Mouse (Mus musculus) neutrophil, adult 5-6 weeks (primary cell): ENCODE data around the gene Zdhhc5. TPM values are rescaled to one million over a fixed set of nuclear protein-coding genes. Genes with fewer than 3 reads are reported as not detected.
"Not testable (repeated sequence)": the region's sequence is repeated elsewhere in the genome, so short reads cannot be mapped to it uniquely, and the experiment has no call there.

Source experiments
- ATAC-seq: fragments of 151-379, 151-347 bp; 2 replicates; pipeline ENCODE4 v1.8.0; 2017; ENCODE audit warnings: mild to moderate bottlenecking, moderate TSS enrichment; ENCODE audit not compliant: insufficient number of reproducible peaks, poor library complexity, low FRiP score, severe bottlenecking; ENCODE audit errors: extremely low read depth
- total RNA-seq: library from RNA; stranded (forward); fragments of 200-1000 nt; gene quantifications from 2 replicates; pipeline ENCODE4 v1.2.3, GENCODE M21; 2017

Zdhhc5 gene
- total RNA-seq, 1 experiment from 2014 or later = 33.3 TPM

DNA sequence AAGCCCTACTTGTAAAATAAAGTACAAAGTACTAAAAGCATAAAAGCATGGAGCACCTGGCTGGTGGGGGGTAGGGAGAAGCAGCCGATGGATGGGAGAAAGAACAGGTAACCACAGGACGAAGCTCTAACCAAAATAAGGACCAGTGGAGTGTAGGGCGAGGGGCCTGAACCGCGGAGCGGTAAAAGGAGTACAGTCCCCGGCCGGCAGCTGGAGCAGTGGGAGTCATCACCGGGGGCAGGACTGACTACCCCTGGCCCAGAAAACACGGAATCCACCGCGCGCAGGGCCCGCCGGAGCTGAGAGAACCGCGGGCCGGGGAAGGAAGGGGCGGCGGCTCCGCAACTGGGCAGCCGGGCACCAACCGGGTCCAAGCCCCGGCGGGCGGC, 564 bp downstream of the Zdhhc5 start:
- ATAC-seq = no peak

DNA sequence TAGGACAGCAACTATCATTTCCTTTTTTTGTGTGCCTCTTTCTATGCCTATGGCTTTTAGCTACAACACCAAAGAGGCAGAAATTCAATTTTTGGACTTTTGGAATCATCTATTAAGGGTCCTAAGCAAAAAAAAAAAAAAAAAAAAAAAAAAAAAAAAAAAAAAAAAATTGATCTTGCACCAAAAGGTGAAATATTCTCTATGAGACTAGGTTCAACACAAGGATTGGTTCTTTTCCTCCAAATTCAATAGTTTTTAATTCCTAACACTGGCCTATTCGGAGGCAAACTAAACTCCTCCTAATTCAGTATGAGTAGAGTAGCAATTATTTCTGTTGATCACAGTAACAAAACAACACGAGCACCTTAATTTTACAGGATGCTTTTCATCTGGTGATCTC, 3.1 kb downstream of the Zdhhc5 start:
- ATAC-seq = no peak

- ATAC-seq = no peak
Measured at GRCm38 (mm10) chr2:84707523-84707922, 7.5 kb downstream of the Zdhhc5 start.

GRCm38 (mm10) chr2:84705295-84705694, 9.7 kb downstream of the Zdhhc5 start:
- ATAC-seq = no peak

DNA sequence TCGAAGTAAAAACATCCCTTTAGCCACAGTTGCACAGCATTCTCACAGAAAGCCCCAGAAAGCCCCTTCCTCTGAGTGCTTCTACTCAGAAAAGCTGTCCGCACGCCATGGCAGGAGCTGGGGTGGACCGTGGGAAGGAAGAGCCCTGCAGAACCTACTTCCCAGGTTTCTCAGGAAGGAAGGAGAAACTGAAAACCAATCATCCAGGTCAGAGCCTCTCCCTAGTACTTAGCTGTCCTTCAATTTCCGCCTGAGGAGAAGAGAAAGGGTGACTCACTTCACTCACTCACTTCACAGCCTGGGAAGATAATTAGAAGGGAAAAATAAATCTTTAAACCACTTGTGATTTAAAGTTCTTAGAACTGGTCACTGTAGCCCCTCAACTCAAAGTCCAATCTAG, 10.7 kb downstream of the Zdhhc5 start:
- ATAC-seq = no peak

- ATAC-seq = no peak
Measured at GRCm38 (mm10) chr2:84703497-84703896, 11.5 kb downstream of the Zdhhc5 start.

- ATAC-seq = no peak
Measured at GRCm38 (mm10) chr2:84695007-84695695, 19.8 kb downstream of the Zdhhc5 start.

- ATAC-seq = no peak
Measured at GRCm38 (mm10) chr2:84690050-84690449, 24.9 kb downstream of the Zdhhc5 start.

GRCm38 (mm10) chr2:84688080-84688844, 26.7 kb downstream of the Zdhhc5 start:
- no peak for ATAC-seq

DNA sequence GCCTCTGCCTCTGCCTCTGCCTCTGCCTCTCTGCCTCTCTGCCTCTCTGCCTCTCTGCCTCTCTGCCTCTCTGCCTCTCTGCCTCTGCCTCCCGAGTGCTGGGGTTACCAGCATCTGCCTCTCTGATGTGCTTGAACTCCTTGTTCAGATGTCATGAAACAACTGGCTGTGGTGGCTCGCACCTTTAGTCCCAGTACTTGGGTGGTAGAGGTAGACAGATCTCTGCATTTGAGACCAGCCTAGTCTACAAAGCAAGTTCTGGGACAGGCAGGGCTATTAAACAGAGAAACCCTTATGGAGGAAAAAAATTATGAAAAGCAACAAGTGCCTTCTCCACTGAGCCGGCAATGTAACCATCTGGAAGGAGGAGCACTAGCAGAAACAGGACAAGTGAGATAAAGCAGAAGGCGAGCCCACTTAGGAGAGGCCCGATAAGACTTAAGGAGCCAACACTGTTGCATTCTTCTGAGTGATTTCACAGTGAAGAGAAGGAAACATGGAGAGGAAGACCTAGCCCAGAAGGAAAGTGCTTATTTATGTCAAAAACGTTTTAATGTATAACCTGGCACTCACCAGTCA, 32.3 kb downstream of the Zdhhc5 start:
- no peak for ATAC-seq

DNA sequence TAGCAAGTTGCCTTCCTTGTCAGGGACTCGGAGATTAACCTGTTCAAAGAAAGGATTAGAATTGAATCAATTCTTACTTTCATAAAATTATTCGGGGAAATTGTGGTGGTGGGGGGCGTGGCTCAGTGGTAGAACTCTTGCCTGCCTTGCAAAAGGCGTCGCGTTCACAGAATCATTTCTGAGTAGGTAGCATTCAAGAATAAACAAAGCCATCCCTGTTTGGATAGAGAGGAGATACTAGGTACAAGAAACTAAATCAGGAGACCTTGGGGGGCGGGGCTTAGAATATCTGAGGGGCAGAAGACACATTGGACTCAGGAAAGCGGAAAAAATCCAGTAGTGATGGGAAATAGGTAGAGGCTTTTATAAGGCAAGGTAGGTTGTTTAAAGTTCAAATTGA, 36.0 kb downstream of the Zdhhc5 start, which contains the start of gene Tmx2:
TSS of gene Tmx2 (minus strand) at position 125 of the 400 bp plus-strand sequence.
- no peak for ATAC-seq

GRCm38 (mm10) chr2:84677968-84678880, 36.8 kb downstream of the Zdhhc5 start, which contains the start of the genes Gm28635 and Med19:
Gene Gm28635 (minus strand): TSS chr2:84678041.
Gene Med19 (plus strand): TSS chr2:84678402.
- peak; percentile 97 for ATAC-seq

DNA sequence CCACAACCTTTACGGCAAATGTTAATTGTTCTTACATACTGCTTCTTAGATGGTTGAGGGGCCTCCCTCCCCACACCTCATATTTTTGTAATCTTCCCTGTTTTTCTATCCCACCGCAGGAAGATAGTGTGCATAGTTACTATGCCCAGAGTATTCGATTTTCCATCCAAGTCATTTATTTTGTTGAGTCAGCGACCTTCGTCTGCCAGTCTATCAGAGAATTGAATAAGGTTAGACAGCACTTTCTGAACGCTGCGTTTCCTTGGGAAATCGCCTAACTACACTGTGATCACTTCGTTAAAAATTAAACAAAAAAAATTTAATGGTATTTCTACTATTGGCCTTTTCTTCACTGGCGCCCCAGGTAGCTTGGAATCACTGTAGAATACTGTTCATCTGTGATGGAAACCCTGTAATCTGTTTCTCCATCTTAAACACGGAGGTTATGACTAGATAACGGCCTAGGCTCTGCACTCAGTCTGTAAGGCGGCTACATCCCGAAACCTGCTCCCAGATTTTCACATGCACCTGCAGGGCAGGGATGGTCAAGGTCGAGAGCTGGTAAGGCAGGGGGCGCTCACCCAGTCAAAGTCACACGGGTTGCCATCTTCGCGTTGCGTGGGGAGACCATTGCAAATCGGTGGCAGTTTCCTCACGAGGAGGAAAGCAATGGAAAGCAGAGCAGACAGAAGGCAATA, 37.6 kb downstream of the Zdhhc5 start:
- ATAC-seq = no peak

GRCm38 (mm10) chr2:84671535-84671934, 43.4 kb downstream of the Zdhhc5 start:
- ATAC-seq = not testable (repeated sequence)

DNA sequence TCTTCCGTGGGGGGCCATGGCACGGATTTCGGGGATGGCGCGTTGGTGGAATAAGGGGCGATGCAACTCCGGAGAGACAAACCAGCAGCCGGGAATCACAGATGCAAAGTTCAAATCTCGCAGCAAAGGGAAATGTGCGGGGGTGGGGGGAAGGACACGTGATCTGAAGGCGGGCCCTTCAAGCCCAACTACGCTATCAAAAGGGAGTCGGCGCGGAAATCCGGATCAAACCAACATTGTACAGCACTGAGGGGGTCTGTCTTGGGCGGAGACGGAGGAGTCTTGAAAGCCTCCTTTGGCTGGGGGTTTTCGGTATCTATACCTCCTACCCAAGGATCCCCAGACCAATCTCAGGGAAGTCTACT, 44.4 kb downstream of the Zdhhc5 start, which contains the start of gene Selenoh:
TSS of gene Selenoh (minus strand) at position 202 of the 365 bp plus-strand sequence.
- peak; percentile 86 for ATAC-seq

DNA sequence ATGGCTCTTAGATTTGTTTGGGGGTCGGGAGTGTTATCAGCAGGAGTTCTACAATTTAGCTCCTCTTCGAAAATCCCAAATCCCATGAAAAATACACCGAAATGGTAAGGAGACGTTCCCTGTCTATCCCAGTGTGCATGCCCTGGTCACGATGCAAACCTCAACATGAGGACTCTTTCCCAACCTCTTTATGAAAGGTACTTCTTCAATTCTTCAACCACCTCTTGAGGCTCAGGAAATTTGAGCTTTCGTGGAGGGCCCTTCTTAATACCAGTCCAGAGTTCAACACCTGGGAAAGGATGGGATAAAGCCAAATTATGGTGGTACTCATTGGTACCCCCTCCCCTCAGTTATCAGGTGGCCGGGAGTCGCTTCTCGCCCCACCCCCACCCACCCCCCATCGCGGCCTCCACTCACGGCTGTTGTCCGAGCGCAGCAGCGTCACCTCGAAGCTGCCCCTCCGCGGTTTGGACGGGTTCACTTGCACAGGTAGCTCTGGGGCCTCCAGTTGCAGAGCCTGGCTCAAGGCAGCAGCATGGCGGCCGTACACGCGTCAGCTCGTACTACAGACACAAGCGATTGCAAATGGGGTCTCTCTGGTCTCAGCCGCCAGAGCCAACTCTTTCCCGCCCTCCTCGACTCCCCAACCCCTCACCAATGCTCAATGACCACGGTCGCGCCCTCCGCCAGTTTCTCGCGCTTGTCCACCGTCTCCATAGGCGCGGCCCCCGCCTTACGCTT, 45.0 kb downstream of the Zdhhc5 start:
- ATAC-seq = 0 out of 2 replicates have a peak, but pooled peaks have one; percentile 28

DNA sequence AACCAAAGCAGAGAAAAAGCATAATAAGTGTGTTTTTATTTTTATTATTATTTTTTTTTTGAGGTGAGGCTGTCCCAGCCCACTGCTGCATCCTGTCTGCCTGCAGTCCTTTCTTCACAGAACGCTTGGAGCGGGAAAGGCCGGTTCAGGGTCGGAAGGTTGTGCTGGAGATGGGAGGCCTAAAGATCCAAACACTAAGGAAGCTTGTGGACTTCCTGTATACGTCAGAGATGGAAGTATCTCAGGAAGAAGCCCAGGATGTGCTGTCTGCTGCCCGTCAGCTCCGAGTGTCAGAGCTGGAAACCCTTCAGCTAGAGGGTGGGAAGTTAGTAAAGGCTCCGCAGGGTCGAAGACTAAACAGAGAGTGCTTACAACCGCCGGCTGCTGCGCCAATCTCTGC, 48.9 kb downstream of the Zdhhc5 start:
- ATAC-seq = no peak

- peak; percentile 61 for ATAC-seq
Measured at GRCm38 (mm10) chr2:84662866-84663265, 52.1 kb downstream of the Zdhhc5 start.
